Mouse (Mus musculus) stomach, embryonic 16.5 days (tissue): ENCODE measurements around the gene Ttc16. TPM values are rescaled to one million over a fixed set of nuclear protein-coding genes. Genes with fewer than 3 reads are reported as not detected.

Experiments used
- ATAC-seq: fragments of 200-750 bp; cut with Nextera tagmentation; 2 replicates; pipeline ENCODE4 v1.8.0; 2017; ENCODE audit warnings: moderate number of reproducible peaks, moderate TSS enrichment; ENCODE audit not compliant: insufficient read depth, low FRiP score
- H3K27ac ChIP-seq: fragments of 300-500 bp; sonication (generic); 2 replicates; pipeline ENCODE4 v1.5.1; 2014; ENCODE audit warnings: low read length
- H3K27me3 ChIP-seq: fragments of 300-500 bp; sonication (generic); 2 replicates; pipeline ENCODE4 v1.6.1; 2014; ENCODE audit warnings: low read length, control low read depth, mixed read lengths; ENCODE audit not compliant: control insufficient read depth, insufficient read depth
- H3K36me3 ChIP-seq: fragments of 300-500 bp; sonication (generic); 2 replicates; pipeline ENCODE4 v1.6.1; 2014; ENCODE audit warnings: low read length; ENCODE audit not compliant: control insufficient read depth, insufficient read depth
- H3K4me1 ChIP-seq: fragments of 300-500 bp; sonication (generic); 2 replicates; pipeline ENCODE4 v1.6.1; 2014; ENCODE audit warnings: low read length, control low read depth, mixed read lengths; ENCODE audit not compliant: control insufficient read depth, insufficient read depth
- H3K4me2 ChIP-seq: fragments of 300-500 bp; sonication (generic); 2 replicates; pipeline ENCODE4 v1.6.1; 2014; ENCODE audit warnings: low read depth, low read length, mixed read lengths
- H3K4me3 ChIP-seq: fragments of 300-500 bp; sonication (generic); replicated peaks from 2 replicates; pipeline ENCODE4 v1.5.1; 2014; ENCODE audit warnings: mild to moderate bottlenecking, low read length
- H3K9ac ChIP-seq: fragments of 300-500 bp; sonication (generic); 2 replicates; pipeline ENCODE4 v1.6.1; 2014; ENCODE audit warnings: low read length
- H3K9me3 ChIP-seq: fragments of 300-500 bp; sonication (generic); replicated peaks from 2 replicates; pipeline ENCODE4 v1.6.1; 2016; ENCODE audit warnings: low read length, control low read depth; ENCODE audit not compliant: control insufficient read depth
- WGBS: fragments of 180-500 bp; shearing (Covaris S2); extraction: QIAGEN DNeasy Blood & Tissue Kit; methylation state at CpG from one replicate; pipeline ENCODE4 v1.1.7; 2014; 5-methylcytosine and 5-hydroxymethylcytosine counted together
- polyA plus RNA-seq: library from polyadenylated mRNA; unstranded; fragments of >200 nt; fragmentation: Nextera tagmentation; extraction: Ambion mirVana; gene quantifications from 2 replicates; pipeline ENCODE4 v1.2.1, GENCODE M21; 2015

The Ttc16 gene
- polyA plus RNA-seq, 1 experiment from 2014 or later = 0.21 TPM

DNA sequence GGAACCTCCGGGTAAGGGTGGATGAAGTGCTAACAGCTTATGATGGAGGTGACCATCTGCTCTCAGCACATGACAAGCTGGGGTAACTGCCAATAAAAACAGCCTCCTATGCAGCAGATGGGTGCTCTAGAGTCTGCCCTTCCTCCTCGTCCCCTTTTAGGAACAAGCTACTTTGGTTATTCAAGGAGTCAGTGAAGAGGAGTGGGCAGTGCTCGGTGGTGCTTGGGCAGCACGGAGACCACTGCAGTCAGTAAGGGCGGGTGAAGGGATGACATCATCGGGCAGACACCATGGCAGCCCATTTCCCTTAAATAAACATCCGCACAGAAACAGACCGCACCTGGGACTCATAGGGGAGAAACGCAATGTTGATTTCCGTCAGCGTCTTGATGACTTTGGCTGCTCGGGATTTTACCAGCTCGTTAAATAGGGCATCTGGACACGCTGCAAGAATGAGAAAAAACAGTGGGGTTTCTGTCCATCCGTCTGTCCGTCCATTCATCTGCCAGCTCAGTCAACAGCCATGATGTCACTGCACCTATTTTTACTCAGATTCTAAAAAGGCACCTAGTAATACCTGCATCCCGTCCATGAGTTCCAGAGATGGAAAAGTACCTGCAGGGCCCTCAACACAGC, 41.6 kb upstream of the Ttc16 start:
- H3K9ac ChIP-seq = no peak overlapping the region
- no peaks in the 10 kb centered on the region for H3K9me3 ChIP-seq
- H3K27ac ChIP-seq = no peak overlapping the region
- H3K4me2 ChIP-seq = no peak overlapping the region
- no peaks in the 10 kb centered on the region for H3K36me3 ChIP-seq
- 0 out of 2 replicates have a peak, but pooled peaks have one; percentile 37 for ATAC-seq
- WGBS = 33% methylated on average over 17 of the region's 17 CpGs
- no peak overlapping the region for H3K4me3 ChIP-seq
- H3K27me3 ChIP-seq = no peaks in the 10 kb centered on the region
- no peaks in the 10 kb centered on the region for H3K4me1 ChIP-seq

DNA sequence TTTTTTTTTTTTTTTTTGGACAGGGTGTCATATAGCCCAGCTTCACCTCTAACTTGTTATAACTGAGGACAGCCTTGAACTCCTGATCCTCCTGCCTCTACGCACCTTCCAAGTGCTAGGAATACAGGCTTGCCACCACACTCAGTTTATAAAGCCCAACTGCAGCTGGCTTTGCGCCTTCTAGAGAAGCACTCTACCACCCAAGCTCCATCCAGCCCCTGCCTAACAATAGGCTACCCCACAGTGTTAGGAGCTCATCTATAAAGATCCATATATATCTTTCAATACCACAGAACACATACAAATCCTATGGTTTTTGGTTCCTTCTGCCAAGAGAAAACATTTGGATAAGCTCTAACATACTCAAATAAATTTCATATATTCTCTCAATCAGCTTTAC, 41.1 kb upstream of the Ttc16 start:
- no peaks in the 10 kb centered on the region for H3K36me3 ChIP-seq
- H3K9me3 ChIP-seq = no peaks in the 10 kb centered on the region
- ATAC-seq = no peak
- no peaks in the 10 kb centered on the region for H3K27me3 ChIP-seq
- no peak overlapping the region for H3K27ac ChIP-seq
- no peak overlapping the region for H3K4me3 ChIP-seq
- H3K4me2 ChIP-seq = no peak overlapping the region
- H3K9ac ChIP-seq = no peak overlapping the region
- 90% methylated on average over 2 of the region's 2 CpGs for WGBS
- no peaks in the 10 kb centered on the region for H3K4me1 ChIP-seq

DNA sequence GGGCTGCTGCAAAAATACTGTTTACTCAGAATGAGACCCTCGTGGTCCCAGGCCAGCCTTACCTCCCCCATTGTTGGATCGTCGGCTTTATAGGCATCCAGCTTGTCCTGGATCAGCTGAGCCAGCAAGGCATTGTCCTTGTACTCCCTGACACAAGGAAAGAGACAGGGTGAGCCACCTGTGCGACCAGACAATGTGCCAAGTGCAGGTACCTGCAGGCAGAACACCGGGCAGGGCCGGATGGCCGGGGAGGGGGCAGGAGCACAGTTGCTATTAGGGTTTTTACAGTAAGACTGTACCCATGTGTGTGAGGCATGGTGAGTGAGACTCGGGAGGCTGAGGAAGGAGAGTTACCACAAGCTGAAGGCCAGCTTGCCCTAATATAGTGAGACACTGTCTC, 36.5 kb upstream of the Ttc16 start:
- Histone ChIP-seq H3K27ac (no peak overlapping the region), H3K9ac (no peak overlapping the region), H3K9me3 (no peaks in the 10 kb centered on the region), H3K4me2 (no peak overlapping the region), H3K4me3 (no peak overlapping the region), H3K4me1 (no peaks in the 10 kb centered on the region), H3K27me3 (no peaks in the 10 kb centered on the region), H3K36me3 (no peaks in the 10 kb centered on the region)
- no peak for ATAC-seq
- 74% methylated on average over 8 of the region's 8 CpGs for WGBS

DNA sequence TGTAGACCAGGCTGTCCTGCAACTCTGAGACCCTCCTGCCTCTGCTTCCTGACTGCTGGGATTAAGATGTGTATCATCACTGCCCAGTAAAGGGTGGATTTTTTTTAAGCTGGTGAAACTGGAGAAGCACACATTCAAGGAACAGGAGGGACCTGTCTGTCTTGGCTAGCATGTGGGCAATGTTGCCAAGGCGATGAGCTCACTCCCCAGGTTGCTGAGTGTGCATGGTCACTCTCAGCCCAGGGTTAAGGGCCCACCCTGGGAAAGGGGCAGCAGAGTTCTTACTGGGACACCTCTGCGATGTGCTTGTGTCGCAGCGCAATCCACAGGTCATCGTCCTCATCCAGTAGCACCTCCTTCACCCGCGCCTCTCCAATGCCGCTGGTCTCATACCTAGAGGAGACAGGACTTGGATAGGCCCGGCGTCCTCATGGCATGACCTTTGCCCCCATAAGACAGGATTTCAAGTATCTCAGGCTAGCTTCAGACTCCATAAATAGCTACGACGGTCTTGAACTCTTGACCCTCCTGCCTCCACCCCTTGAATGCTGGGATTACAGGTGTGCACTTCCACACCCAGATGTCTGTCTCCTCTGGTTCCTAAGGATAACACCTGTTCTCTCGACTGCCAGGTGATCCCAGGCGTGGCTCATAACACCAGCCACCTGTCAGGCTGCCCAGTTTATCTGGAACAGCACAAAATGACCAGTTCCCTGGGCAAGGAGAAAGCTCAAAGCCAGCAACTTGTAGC, 33.6 kb upstream of the Ttc16 start:
- 0 out of 2 replicates have a peak, but pooled peaks cover 3% of the 10 kb centered on the region for H3K36me3 ChIP-seq
- no peaks in the 10 kb centered on the region for H3K4me1 ChIP-seq
- H3K27ac ChIP-seq = no peak overlapping the region
- no peaks in the 10 kb centered on the region for H3K9me3 ChIP-seq
- H3K4me3 ChIP-seq = no peak overlapping the region
- H3K27me3 ChIP-seq = no peaks in the 10 kb centered on the region
- peak; percentile 29; the same call in 1 of the 2 replicates for ATAC-seq
- 83% methylated on average over 14 of the region's 14 CpGs for WGBS
- H3K4me2 ChIP-seq = no peak overlapping the region
- H3K9ac ChIP-seq = no peak overlapping the region

- Histone ChIP-seq H3K9me3 (no peaks in the 10 kb centered on the region), H3K27ac (no peak overlapping the region), H3K4me1 (no peaks in the 10 kb centered on the region), H3K36me3 (peaks cover 8% of the 10 kb centered on the region), H3K27me3 (no peaks in the 10 kb centered on the region), H3K4me3 (no peak overlapping the region), H3K9ac (no peak overlapping the region), H3K4me2 (no peak overlapping the region)
- WGBS = 52% methylated on average over 10 of the region's 10 CpGs
- no peak for ATAC-seq
Observed at GRCm38 (mm10) chr2:32798251-32798962, 23.0 kb upstream of the Ttc16 start.

DNA sequence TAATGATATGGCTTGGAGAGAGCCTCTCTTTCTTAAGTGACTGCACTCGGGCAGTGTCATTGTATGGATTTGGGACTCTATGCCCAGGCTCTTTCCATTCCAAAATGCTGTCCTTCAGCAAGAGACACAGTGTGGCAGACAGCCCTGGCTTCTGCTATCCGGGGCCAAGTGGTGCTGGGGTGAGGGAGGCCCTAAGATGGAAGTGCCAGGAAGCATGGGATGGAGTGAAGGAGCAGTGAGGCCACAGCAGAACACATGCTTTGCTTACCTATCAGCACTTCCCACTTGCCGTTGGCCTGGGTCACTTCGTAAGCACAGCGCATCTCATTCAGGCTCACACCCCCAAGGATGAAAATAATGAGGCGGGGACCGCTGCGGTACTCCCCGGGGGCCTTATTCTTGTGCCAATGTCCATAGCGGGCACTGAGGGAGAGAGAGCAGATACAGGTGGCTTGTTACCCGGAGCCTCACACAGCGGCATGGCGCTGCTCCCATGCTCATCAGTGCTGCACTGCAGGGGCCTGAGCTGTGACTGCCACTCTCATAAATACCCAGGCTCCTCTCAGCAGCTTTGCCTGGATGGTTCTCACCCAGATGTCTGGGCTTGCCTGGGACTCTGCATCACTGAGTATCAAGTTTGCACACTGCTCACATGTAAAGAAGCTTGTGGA, 20.4 kb upstream of the Ttc16 start:
- WGBS = 87% methylated on average over 13 of the region's 13 CpGs
- Histone ChIP-seq H3K27me3 (no peaks in the 10 kb centered on the region), H3K27ac (no peak overlapping the region), H3K9ac (no peak overlapping the region), H3K4me2 (no peak overlapping the region), H3K4me1 (no peaks in the 10 kb centered on the region), H3K9me3 (no peaks in the 10 kb centered on the region), H3K36me3 (peaks cover 8% of the 10 kb centered on the region), H3K4me3 (no peak overlapping the region)
- no peak for ATAC-seq

DNA sequence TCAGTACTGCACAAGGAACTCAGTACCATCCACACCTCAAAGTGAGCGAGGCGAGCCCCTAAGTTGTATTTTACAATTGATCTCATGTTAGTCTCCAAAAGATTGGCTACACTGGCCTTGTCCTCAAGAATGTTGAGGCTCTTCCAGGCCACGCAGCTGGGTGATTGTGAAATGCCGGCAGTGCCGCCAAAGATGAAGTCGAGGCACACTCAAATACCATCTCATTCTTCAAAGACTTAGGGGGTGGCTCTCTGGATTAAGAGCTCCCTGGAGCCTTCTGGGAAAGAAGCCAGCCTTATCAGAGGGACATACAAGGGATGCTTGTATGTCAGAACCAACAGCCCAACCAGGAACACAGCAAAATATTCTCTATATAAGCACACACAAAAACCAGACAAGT, 15.9 kb upstream of the Ttc16 start:
- Histone ChIP-seq H3K27ac (no peak overlapping the region), H3K4me1 (no peaks in the 10 kb centered on the region), H3K36me3 (no peaks in the 10 kb centered on the region), H3K4me2 (no peak overlapping the region), H3K9me3 (no peaks in the 10 kb centered on the region), H3K27me3 (no peaks in the 10 kb centered on the region), H3K9ac (no peak overlapping the region), H3K4me3 (no peak overlapping the region)
- ATAC-seq = no peak
- 65% methylated on average over 6 of the region's 6 CpGs for WGBS

- no peak for ATAC-seq
- no peaks in the 10 kb centered on the region for H3K9me3 ChIP-seq
- H3K27me3 ChIP-seq = no peaks in the 10 kb centered on the region
- no peak overlapping the region for H3K27ac ChIP-seq
- no peak overlapping the region for H3K4me2 ChIP-seq
- no peak overlapping the region for H3K9ac ChIP-seq
- WGBS = 45% methylated on average over 2 of the region's 2 CpGs
- no peaks in the 10 kb centered on the region for H3K36me3 ChIP-seq
- H3K4me1 ChIP-seq = no peaks in the 10 kb centered on the region
- no peak overlapping the region for H3K4me3 ChIP-seq
Observed at GRCm38 (mm10) chr2:32788581-32788980, 13.1 kb upstream of the Ttc16 start.

DNA sequence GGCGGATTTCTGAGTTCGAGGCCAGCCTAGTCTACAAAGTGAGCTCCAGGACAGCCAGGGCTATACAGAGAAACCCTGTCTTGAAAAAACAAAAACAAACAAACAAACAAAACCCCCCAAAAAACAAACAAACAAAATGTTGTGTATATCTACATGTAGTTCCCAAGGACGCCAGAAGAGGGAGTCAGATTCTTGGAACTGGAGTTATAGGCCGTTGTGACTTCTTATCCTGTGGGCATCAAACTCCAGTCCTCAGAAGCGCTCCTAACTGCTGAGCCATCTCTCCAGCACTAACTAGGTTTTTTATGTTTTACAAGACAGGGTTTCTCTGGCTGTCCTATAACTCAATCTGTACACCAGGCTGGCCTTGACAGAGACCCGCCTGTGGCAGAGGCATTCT, 11.7 kb upstream of the Ttc16 start:
- Histone ChIP-seq H3K27me3 (no peaks in the 10 kb centered on the region), H3K9me3 (no peaks in the 10 kb centered on the region), H3K27ac (no peak overlapping the region), H3K4me1 (no peaks in the 10 kb centered on the region), H3K9ac (no peak overlapping the region), H3K4me2 (no peak overlapping the region), H3K36me3 (no peaks in the 10 kb centered on the region), H3K4me3 (no peak overlapping the region)
- ATAC-seq = no peak
- WGBS = 61% methylated on average over 6 of the region's 6 CpGs
